Mouse (Mus musculus): ENCODE measurements around the gene Pgs1.

The Pgs1 gene

DNA sequence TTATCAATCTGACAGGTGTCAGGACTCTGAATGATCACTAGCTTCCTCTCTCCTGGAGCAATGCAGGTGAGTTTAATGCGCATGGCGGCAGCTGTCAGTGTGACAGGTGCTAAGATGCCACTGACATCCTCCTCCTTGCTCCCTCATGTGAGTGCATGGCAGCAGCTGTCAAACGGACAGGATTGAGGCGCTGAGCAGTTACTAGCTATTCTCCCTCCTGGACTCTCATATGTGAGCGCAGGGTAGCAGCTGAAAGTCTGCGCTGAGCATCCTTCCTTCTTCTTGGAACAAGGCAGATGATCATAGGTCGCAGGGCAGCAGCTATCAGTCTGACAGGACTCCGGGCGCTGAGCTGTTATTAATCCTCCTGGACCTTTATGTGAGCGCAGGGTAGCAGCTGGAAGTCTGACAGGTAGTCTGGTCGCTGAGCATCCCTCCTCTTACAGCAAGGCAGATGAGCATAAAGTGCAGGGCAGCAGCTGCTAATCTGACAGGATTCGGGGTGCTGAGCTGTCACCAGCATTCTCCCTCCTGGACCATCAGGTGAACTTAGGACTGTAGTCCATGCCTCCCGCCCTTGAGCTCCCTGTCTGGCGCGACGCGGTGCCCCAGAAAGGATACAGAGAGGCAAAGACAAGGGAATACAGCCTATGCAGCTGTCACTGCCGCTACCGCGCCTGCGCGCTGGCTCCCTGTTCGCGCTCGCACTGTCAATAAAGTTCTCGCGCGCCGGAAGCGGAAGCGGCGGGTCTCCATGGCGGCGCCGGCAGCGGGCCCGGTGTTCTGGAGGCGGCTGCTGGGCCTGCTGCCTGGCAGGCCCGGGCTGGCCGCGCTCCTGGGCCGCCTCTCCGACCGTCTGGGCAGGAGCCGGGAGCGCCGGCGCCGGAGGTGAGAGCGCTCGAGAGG, at the start of gene Pgs1:
Gene Pgs1, plus strand, starts transcription at position 167 of the 906 bp plus-strand sequence.
- in situ Hi-C loops (cut with MboI, MseI) = no loop called here

- in situ Hi-C loops (cut with MboI, MseI) = loop anchor here (10.0 kb wide), 1 partner anchor 1964 kb away; the partner anchor contains the start of gene Itgb4
These were observed 46.9 kb upstream of the Pgs1 start for GRCm38 (mm10) chr11:117939004-117939730.

GRCm38 (mm10) chr11:117939741-117940285, 46.3 kb upstream of the Pgs1 start:
- in situ Hi-C loops (cut with MboI, MseI) = loop anchor here (10.0 kb wide), 1 partner anchor 1965 kb away; the partner anchor contains the start of gene Itgb4

DNA sequence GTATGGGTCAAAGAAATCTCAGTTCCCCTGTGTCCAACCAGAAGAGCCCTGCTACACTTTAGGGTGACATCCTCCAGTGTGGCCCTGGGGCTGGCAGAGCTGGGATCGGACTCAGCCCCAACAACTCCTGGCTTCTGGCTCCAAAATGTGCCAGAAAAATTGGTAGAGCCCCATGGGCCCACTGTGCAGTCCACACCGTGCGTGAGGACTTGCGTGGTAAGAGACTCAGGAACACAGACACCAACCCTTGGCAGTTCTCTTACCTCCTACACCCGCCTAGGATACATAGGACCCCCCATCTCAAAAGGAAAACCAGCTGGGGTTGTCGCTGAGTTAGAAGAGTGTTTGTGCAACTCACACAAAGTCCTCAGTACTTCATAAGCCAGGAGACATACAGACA, 45.2 kb upstream of the Pgs1 start:
- in situ Hi-C loops (cut with MboI, MseI) = no loop called here

DNA sequence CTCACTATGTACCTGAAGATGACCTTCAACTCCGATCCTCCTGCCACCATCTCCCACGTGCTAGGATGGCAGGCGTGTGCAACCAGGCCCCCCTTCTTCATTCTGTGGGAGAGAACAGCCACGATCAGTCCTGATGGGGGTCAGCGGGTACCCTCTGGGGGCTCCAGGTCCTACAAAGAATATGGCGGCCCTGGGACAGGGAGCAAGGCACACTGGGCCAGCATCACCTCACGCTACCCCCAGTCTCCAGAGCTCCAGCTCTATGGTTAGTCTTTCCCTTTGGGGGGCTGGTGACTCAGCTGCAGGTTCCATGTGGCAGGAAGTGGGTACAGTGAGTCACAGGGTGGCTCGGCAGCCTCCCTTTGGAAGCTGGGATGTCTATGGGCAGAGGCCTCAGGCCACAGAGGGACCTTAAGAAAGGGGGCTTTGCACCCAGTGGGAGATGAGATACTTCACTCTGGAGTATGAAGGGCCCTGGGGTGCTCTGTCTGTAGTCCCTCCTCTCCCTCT, 44.7 kb upstream of the Pgs1 start:
- in situ Hi-C loops (cut with MboI, MseI) = no loop called here

- in situ Hi-C loops (cut with MboI, MseI) = no loop called here
These were observed 44.2 kb upstream of the Pgs1 start for GRCm38 (mm10) chr11:117941848-117942247.

DNA sequence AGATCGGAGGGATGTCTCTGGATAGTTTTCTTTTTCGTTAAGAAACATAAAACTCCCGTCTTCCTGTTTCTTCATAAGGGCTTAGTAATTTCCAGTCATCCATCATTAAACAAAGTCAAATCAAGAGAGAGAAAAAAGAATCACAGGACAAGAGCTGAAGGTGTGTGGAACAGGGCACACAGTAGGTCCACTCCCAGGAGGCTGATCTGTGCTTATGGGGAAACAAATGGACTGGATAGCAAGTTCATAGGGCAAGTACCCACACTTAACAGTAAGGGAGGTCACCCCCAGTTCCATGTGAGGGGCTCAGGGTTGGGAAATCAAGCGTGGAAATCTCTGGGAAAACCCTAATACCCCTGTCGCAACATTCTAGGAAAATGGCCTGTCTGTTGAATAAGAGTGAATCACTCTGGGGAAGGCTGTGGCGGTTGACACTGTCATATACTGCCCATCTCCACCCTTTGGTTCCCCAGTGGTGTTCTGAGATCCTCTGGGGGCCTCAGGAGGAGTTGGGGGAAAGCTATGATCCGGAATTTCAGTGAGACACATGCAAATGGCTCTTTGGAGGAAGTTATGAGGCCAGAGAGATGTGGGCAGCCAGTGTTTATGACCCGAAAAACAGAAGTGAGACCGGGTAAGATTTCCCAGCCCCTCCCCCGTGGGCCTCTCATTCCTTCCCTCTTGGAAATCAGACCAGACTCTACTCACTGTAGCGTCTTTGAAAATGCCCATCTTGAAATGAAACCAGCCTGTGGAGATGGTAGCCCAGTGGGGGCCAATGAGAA, 39.7 kb upstream of the Pgs1 start:
- in situ Hi-C loops (cut with MboI, MseI) = no loop called here

- in situ Hi-C loops (cut with MboI, MseI) = no loop called here
These were observed 39.1 kb upstream of the Pgs1 start for GRCm38 (mm10) chr11:117946996-117947419.

- in situ Hi-C loops (cut with MboI, MseI) = no loop called here
These were observed 36.5 kb upstream of the Pgs1 start for GRCm38 (mm10) chr11:117949392-117950091.

- in situ Hi-C loops (cut with MboI, MseI) = no loop called here
These were observed 34.7 kb upstream of the Pgs1 start for GRCm38 (mm10) chr11:117951391-117951790.

- in situ Hi-C loops (cut with MboI, MseI) = no loop called here
These were observed 33.7 kb upstream of the Pgs1 start for GRCm38 (mm10) chr11:117952174-117952933.

GRCm38 (mm10) chr11:117954094-117954493, 32.0 kb upstream of the Pgs1 start:
- in situ Hi-C loops (cut with MboI, MseI) = no loop called here

DNA sequence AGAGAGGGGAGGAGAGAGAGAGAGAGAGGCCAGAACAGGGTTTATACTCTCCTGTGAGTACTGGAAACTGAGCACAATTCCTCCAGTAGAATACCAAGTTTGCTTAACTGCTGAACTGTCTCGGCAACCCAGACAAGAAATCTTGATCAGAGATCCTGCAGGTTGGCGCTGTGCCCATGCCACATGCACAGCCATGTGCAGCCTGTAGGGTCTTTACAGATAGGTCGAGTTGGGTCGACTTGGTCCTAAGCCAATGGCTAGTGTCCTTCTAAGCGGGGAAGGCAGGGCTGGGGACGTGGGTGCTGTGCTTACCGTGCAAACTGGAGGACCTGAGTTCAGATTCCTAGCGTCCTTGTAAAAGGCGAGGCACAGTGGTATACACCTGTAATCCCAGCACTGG, 31.3 kb upstream of the Pgs1 start:
- in situ Hi-C loops (cut with MboI, MseI) = no loop called here

DNA sequence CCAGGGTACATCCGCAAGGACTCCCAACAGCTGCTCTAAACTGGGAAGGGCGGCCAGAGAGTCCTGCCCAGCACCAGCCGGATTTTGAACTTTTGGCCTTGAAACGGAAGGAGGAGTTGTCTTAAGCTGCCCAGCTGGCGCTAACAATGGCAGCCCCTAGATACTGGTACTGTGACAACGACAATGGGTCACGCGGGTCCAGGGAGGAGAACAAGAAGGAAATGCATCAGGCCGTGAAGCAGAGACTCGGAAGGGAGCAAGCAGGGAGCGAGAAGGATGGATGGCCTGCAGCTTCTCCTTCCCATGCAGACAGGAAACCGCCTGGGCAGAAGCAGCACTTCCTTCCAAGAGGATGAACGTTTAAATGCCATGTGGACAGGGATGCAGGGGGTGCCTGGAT, 30.5 kb upstream of the Pgs1 start:
- in situ Hi-C loops (cut with MboI, MseI) = no loop called here

DNA sequence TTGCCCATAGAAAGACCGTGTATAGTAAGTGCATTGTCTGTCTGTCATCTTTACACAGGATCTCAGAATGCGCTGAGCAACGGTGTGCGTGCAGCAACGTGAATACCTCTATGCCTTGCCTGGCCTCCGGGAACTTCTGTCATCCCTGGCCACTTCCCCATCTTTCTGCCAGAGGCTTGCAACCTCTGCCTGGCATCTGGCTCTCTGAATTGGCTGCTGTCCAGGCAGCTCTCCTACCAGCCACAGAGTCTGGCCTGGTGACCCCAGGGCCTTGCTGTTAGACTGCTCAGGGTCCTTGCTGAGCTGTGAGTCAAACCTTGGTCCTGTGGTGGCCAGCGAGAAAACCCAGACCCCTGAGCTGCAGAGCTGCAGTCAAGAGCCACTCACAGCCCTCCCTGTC, 27.9 kb upstream of the Pgs1 start:
- in situ Hi-C loops (cut with MboI, MseI) = no loop called here

GRCm38 (mm10) chr11:117959166-117959565, 26.9 kb upstream of the Pgs1 start:
- in situ Hi-C loops (cut with MboI, MseI) = no loop called here

DNA sequence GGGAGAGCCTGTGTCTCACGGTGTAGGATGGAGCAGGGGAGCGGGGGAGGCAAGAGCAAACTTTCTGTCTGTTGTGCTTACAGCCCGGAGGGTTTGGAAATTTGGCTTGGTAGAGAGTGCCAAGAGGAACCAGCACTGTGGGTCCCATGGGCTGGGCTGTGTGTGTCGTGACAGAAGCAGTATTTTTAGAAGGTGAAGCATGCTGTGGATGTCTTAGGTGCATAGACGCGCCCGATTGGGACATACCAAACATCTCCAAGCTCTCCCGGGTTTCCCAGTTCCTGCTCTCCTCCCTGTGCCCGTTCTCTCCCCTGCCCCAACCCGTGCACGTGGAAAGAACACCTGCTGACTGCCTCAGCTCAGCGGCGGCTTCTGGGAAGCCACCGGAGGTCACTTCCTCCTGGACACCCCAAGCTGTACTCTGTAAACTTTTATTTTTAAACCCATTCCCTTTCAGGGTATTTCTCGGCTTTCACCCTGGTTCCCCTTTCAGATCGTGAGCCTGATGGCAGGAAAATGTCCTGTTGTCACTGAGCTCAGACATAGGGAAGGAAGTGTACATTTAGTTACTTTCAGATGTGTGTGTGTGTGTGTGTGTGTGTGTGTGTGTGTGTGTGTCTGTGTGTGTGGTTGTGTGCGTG, 26.2 kb upstream of the Pgs1 start:
- in situ Hi-C loops (cut with MboI, MseI) = loop anchor here (5.0 kb wide), 1 partner anchor 43 kb away; no protein-coding TSS in a partner anchor

- in situ Hi-C loops (cut with MboI, MseI) = loop anchor here (5.0 kb wide), 1 partner anchor 43 kb away; no protein-coding TSS in a partner anchor
These were observed 25.5 kb upstream of the Pgs1 start for GRCm38 (mm10) chr11:117960601-117961000.
